Mouse (Mus musculus): ENCODE measurements at regions not wholly inside any gene's neighbourhood (a gene's known extent, or its start where the extent isn't known, plus 50 kb on each side); places are given as distances from the start of the nearest gene placed in this dataset.

GRCm38 (mm10) chr16:24089840-24090762, 101.4 kb upstream of the Bcl6 start:
- DNase-seq = no peak

DNA sequence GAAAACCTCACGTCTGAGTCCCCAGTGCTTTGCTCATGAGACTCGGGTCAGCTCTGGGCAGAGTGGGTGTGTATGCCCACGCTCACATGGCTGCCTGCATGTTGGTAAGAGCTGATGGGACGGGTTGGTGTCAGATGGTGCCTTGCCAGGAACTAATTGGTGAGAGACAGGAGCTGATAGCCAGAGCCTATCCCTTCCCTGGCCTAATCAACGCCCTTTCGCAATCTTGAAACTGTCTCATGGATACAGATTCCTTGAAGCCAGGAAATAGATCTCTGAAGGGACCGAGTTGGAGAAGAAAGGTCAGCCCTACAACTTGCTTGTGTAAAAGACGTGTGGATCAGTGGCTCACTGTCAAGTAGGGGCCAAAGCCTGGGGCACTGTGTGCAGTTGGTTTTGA, 95.3 kb upstream of the Bcl6 start:
- no peak for DNase-seq

DNA sequence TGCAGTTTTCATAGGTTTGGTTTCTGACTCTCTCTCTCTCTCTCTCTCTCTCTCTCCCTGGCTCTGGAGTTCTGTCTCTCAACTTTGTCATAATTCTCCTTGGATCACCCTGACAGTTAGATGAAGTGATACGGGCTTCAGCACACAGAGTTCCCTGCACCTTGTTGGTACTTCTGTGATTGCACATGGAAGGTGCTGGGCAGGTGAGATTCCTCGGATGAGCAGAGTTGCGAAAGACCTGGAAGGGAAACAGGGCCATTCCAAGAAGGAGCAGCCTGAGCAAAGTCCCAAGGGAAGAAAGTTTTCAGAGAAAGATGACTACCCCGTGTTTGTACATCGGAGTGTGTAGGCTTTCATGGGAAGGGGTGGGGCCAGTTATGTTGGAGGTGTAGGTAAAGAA, 91.8 kb upstream of the Bcl6 start:
- DNase-seq = no peak

- DNase-seq = no peak
These were observed 90.0 kb upstream of the Bcl6 start for GRCm38 (mm10) chr16:24078622-24079021.

- no peak for DNase-seq
These were observed 88.8 kb upstream of the Bcl6 start for GRCm38 (mm10) chr16:24077428-24077827.

DNA sequence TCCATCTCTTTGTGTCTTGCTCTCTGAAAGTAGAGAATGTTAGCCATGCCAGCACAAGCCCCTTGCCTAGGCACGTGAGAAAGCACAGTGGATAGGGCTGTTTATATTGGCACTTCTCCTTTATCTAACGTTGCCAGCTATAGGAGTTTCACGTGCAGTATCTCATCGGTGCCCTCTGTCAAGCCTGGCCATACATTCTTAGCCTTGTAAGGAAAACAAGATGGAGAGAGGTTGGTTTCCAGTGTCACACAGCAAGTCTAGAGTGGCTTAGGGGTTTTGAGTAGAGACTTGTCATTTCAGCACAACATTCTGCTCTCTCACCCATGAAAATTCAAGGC, 88.1 kb upstream of the Bcl6 start:
- DNase-seq = no peak

GRCm38 (mm10) chr16:24076109-24076798, 87.6 kb upstream of the Bcl6 start:
- DNase-seq = no peak

DNA sequence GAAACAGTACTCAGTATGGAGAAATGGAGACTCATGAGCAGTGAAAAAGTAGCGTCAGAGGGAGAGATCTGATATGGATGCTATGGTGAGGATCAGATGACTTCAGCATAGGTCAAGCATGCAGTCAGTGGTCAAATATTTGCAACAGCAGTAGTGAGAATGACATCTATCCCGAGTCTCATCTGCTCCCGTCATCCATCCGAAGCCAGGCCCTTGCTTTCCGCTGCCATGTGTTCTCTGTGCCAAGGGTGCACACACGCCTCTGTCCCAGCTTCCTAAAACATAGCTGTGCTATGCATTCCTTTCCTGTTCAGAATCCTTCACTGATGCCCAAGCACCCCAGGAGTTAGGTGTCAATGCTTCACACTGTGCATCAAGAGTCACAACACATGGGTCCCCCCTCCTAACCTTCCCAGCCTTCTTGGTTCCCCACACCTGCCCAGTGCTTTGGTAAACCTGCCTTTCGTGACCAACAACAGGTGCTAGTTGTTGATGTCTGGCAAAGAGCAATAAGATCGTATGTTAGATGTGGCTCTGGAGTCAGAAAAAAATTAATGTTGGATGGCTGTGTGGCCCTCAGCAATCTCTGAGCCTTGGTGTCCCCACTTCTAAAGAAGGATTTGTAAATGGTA, 85.1 kb upstream of the Bcl6 start:
- no peak for DNase-seq

DNA sequence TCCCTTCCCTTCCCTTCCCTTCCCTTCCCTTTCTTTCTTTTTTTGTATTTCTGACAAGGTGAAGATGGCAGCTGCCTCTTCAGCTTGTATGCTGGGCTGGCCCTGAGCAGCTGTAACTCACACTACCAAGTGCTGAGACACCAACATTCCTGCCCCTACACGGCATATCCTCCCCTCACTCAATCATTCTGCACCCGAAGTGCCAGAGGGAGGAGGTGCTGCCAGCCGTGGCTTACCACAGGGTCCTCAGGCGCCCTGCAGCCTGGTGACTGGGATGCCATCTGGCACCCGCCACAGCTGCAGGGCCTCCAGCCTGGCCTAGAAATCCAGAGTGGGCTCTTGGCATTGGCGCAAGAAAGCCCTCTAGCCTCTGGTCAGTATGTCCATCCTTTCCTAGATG, 84.4 kb upstream of the Bcl6 start:
- DNase-seq = no peak

DNA sequence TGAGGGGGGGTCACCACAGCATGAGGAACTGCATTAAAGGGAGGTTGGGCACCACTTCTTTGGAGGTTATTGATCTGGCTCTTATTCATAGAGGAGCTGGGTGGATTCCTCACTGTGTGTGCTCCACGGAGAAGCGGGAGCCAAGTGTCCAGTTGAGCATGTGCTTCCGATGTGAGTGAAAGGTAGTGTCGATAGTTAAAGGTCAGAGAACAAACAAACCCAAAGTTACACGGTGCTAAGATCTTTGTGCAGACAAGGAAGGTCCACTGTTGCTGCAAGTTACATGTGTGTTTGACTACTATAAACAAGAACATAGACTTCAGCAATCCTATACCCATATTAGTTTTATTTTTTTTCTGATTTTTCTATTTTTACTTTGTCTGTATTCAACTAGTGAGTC, 80.8 kb upstream of the Bcl6 start:
- DNase-seq = no peak

GRCm38 (mm10) chr16:24068250-24068813, 79.7 kb upstream of the Bcl6 start:
- DNase-seq = no peak

- no peak for DNase-seq
These were observed 73.7 kb upstream of the Bcl6 start for GRCm38 (mm10) chr16:24062314-24062713.

GRCm38 (mm10) chr16:24061496-24061895, 72.8 kb upstream of the Bcl6 start:
- no peak for DNase-seq

- no peak for DNase-seq
These were observed 70.5 kb upstream of the Bcl6 start for GRCm38 (mm10) chr16:24059090-24059600.

DNA sequence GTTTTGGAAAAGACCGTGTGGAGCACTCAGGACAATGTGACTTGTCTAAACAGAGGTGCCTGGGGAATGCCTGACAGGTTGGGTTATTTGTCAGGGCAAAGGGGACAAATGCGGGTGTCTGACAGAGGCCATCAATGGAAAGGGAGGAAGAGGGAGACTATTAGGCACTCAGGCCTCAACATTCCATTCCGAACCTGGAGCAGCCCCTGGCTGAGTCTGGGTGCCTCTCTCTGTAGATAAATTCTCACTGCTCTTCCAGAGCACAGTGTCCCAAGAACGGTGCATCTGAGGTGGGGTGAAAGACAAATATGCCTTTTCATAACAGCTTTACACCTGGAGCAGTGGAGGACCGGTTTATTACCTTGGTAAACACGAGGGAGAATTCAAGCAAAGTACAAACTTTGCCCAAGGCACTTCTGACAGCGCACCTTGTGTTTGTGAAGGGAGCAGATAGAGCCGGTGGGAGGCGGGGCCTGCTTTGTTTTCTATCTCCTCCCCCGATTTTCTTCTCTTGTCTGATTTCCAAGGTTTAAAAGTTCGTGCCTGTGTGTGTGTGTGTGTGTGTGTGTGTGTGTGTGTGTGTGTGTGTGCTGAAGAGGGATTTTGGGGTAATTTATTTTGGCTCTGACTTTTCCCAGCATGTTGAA, 68.4 kb upstream of the Bcl6 start:
- no peak for DNase-seq

GRCm38 (mm10) chr16:24056123-24056884, 67.7 kb upstream of the Bcl6 start:
- no peak for DNase-seq

DNA sequence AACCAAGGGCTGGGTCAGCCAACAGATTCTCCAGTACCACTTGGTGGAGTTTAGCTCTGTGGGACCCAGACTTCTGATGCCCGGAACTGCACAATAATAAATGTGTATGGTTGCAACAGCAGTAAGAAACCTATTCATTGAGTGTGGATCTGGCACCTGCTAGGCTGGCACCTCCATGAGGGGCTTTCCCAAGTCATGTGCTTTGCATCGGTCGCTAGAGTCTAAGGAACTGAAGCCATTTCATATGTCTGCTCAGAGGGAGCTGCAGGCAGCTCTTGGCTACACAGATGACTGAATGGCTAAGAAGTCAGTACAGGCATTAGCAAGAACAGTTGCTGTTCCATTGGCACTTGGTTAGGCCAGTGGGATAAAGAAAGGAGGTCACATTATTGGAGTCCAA, 65.6 kb upstream of the Bcl6 start:
- DNase-seq = no peak

- DNase-seq = no peak
These were observed 64.8 kb upstream of the Bcl6 start for GRCm38 (mm10) chr16:24053403-24053802.

GRCm38 (mm10) chr16:24050856-24051640, 62.4 kb upstream of the Bcl6 start:
- DNase-seq = peak; percentile 61

DNA sequence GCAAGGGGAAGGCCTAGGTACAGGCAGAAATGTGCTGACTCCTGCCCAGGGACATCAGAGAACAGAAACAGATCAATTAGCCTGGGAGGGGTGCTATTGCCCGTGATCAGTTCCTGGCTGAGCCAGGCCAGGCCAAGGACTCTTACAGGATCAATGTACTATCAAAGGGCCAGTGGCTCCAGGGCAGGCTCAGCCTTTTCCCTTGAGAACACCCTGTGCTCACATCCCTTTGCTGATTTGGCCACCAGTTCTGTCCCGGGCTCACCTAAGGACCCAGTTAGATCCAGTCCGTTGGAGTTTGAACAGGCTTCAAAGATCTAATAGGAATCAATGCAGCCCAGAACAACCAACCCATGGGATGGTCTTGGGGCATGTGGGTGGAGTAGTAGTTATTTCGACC, 55.1 kb upstream of the Bcl6 start:
- DNase-seq = no peak

DNA sequence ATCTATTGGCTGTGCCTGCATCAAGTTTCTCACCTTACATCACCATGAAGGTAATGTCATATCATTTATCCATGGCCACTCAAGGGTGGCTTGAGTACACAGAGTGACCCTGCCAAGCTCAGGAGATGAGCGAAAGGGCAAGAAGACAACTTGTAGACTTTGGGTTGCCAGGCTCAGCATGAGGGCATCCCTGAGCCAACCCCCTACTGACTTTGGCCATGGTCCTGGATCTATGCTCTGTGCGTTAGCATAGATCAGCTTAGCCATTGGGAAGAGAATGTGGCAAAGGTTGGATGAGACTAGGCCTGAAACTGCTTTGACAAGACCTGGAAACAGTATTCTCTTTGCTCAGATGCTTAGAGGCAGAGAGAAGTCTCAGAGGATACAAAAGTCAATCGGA, 54.3 kb upstream of the Bcl6 start:
- peak; percentile 84 for DNase-seq

Measured in cerebellum, adult 9-10 months (tissue).